Mouse (Mus musculus) neural tube, embryonic 13.5 days (tissue): ENCODE results near the gene Foxo3. TPM values are rescaled to one million over a fixed set of nuclear protein-coding genes. Genes with fewer than 3 reads are reported as not detected.

Experiments
- ATAC-seq: fragments of 200-750 bp; cut with Nextera tagmentation; 2 replicates; pipeline ENCODE4 v1.8.0; 2017; ENCODE audit warnings: low read depth, mild to moderate bottlenecking, moderate TSS enrichment, moderate library complexity
- H3K27ac ChIP-seq: fragments of 300-500 bp; sonication (generic); replicated peaks from 2 replicates; pipeline ENCODE4 v1.5.1; 2015; ENCODE audit warnings: moderate library complexity, mild to moderate bottlenecking, inconsistent platforms
- H3K27me3 ChIP-seq: fragments of 300-500 bp; sonication (generic); 2 replicates; pipeline ENCODE4 v1.6.1; 2015; ENCODE audit warnings: mild to moderate bottlenecking, inconsistent platforms
- H3K36me3 ChIP-seq: fragments of 300-500 bp; sonication (generic); 2 replicates; pipeline ENCODE4 v1.6.1; 2015; ENCODE audit warnings: mild to moderate bottlenecking, inconsistent platforms
- H3K4me1 ChIP-seq: fragments of 300-500 bp; sonication (generic); replicated peaks from 2 replicates; pipeline ENCODE4 v1.6.1; 2015; ENCODE audit warnings: inconsistent platforms
- H3K4me2 ChIP-seq: fragments of 300-500 bp; sonication (generic); 2 replicates; pipeline ENCODE4 v1.6.1; 2015; ENCODE audit warnings: inconsistent platforms, mild to moderate bottlenecking, moderate library complexity
- H3K4me3 ChIP-seq: fragments of 300-500 bp; sonication (generic); 2 replicates; pipeline ENCODE4 v1.5.1; 2015; ENCODE audit warnings: mild to moderate bottlenecking, inconsistent platforms
- H3K9ac ChIP-seq: fragments of 300-500 bp; sonication (generic); 2 replicates; pipeline ENCODE4 v1.6.1; 2015; ENCODE audit warnings: moderate library complexity, mild to moderate bottlenecking, inconsistent platforms
- H3K9me3 ChIP-seq: fragments of 300-500 bp; sonication (generic); 2 replicates; pipeline ENCODE4 v1.6.1; 2016; ENCODE audit warnings: inconsistent platforms
- WGBS: fragments of 180-500 bp; shearing (Covaris S2); methylation state at CpG from one replicate; pipeline ENCODE4 v1.1.7; 2015; 5-methylcytosine and 5-hydroxymethylcytosine counted together
- polyA plus RNA-seq: library from polyadenylated mRNA; unstranded; fragments of >200 nt; fragmentation: Nextera tagmentation; extraction: Ambion mirVana; gene quantifications from 2 replicates; pipeline ENCODE4 v1.2.1, GENCODE M21; 2015

Foxo3 gene
- 4.2 and 4.9 TPM in 2 replicates for polyA plus RNA-seq

GRCm38 (mm10) chr10:42276507-42277345 lies at the start of gene Foxo3:
Foxo3 (minus strand) TSS chr10:42276755.
- Histone ChIP-seq H3K9me3 (no peaks in the 10 kb centered on the region), H3K36me3 (no peaks in the 10 kb centered on the region), H3K4me3 (peak within 1 kb of the TSS; percentile 83), H3K27me3 (peaks cover 35% of the 10 kb centered on the region), H3K4me1 (peaks cover 39% of the 10 kb centered on the region), H3K9ac (peak within 1 kb of the TSS; percentile 89), H3K4me2 (peak within 1 kb of the TSS; percentile 98), H3K27ac (peak within 1 kb of the TSS; percentile 98)
- ATAC-seq = peak; percentile 79
- under 1% methylated on average over 71 of the region's 88 CpGs for WGBS

GRCm38 (mm10) chr10:42325305-42325704 lies 48.8 kb upstream of the Foxo3 start:
- H3K4me2 ChIP-seq = no peak overlapping the region
- no peaks in the 10 kb centered on the region for H3K9me3 ChIP-seq
- no peak for ATAC-seq
- H3K27ac ChIP-seq = no peak overlapping the region
- H3K27me3 ChIP-seq = no peaks in the 10 kb centered on the region
- H3K36me3 ChIP-seq = no peaks in the 10 kb centered on the region
- no peaks in the 10 kb centered on the region for H3K4me1 ChIP-seq
- no peak overlapping the region for H3K9ac ChIP-seq
- WGBS = 86% methylated on average over 10 of the region's 10 CpGs
- H3K4me3 ChIP-seq = no peak overlapping the region

GRCm38 (mm10) chr10:42323978-42324377 lies 47.4 kb upstream of the Foxo3 start:
- Histone ChIP-seq H3K27ac (no peak overlapping the region), H3K4me1 (no peaks in the 10 kb centered on the region), H3K9me3 (no peaks in the 10 kb centered on the region), H3K36me3 (no peaks in the 10 kb centered on the region), H3K4me3 (no peak overlapping the region), H3K27me3 (no peaks in the 10 kb centered on the region), H3K9ac (no peak overlapping the region), H3K4me2 (no peak overlapping the region)
- no peak for ATAC-seq

GRCm38 (mm10) chr10:42313222-42313786 lies 36.7 kb upstream of the Foxo3 start:
- no peaks in the 10 kb centered on the region for H3K9me3 ChIP-seq
- H3K4me1 ChIP-seq = peaks cover 4% of the 10 kb centered on the region
- ATAC-seq = no peak
- H3K36me3 ChIP-seq = peaks cover 4% of the 10 kb centered on the region; the same call in 1 of the 2 replicates
- no peak overlapping the region for H3K4me2 ChIP-seq
- no peak overlapping the region for H3K9ac ChIP-seq
- no peak overlapping the region for H3K4me3 ChIP-seq
- peaks cover 13% of the 10 kb centered on the region for H3K27me3 ChIP-seq
- 90% methylated on average over 22 of the region's 22 CpGs for WGBS
- no peak overlapping the region for H3K27ac ChIP-seq

- Histone ChIP-seq H3K4me3 (no peak overlapping the region), H3K9me3 (no peaks in the 10 kb centered on the region), H3K4me1 (peaks cover 5% of the 10 kb centered on the region), H3K4me2 (no peak overlapping the region), H3K27ac (no peak overlapping the region), H3K36me3 (peaks cover 4% of the 10 kb centered on the region; the same call in 1 of the 2 replicates), H3K9ac (no peak overlapping the region), H3K27me3 (peaks cover 18% of the 10 kb centered on the region)
- 77% methylated on average over 1 of the region's 1 CpGs for WGBS
- ATAC-seq = no peak
Observed at GRCm38 (mm10) chr10:42312557-42312956, 36.0 kb upstream of the Foxo3 start.

- 30% methylated on average over 8 of the region's 8 CpGs for WGBS
- ATAC-seq = 0 out of 2 replicates have a peak, but pooled peaks have one; percentile 19
- Histone ChIP-seq H3K27ac (no peak overlapping the region), H3K4me1 (peaks cover 5% of the 10 kb centered on the region), H3K27me3 (peaks cover 24% of the 10 kb centered on the region), H3K9ac (peak overlapping the region; percentile 38; the same call in 1 of the 2 replicates), H3K4me3 (peak overlapping the region; percentile 25), H3K36me3 (peaks cover 4% of the 10 kb centered on the region; the same call in 1 of the 2 replicates), H3K4me2 (peak overlapping the region; percentile 54), H3K9me3 (no peaks in the 10 kb centered on the region)
Observed at GRCm38 (mm10) chr10:42308687-42308987, 32.1 kb upstream of the Foxo3 start.

GRCm38 (mm10) chr10:42307980-42308686 lies 31.6 kb upstream of the Foxo3 start:
- peaks cover 4% of the 10 kb centered on the region; the same call in 1 of the 2 replicates for H3K36me3 ChIP-seq
- peak overlapping the region; percentile 38; the same call in 1 of the 2 replicates for H3K9ac ChIP-seq
- peak; percentile 76 for ATAC-seq
- peaks cover 24% of the 10 kb centered on the region for H3K27me3 ChIP-seq
- no peak overlapping the region for H3K27ac ChIP-seq
- H3K4me1 ChIP-seq = peaks cover 5% of the 10 kb centered on the region
- peak overlapping the region; percentile 25 for H3K4me3 ChIP-seq
- no peaks in the 10 kb centered on the region for H3K9me3 ChIP-seq
- H3K4me2 ChIP-seq = peak overlapping the region; percentile 54
- WGBS = 9% methylated on average over 20 of the region's 20 CpGs

GRCm38 (mm10) chr10:42306422-42306821 lies 29.9 kb upstream of the Foxo3 start:
- Histone ChIP-seq H3K27ac (no peak overlapping the region), H3K36me3 (no peaks in the 10 kb centered on the region), H3K9ac (no peak overlapping the region), H3K4me3 (no peak overlapping the region), H3K27me3 (peaks cover 24% of the 10 kb centered on the region), H3K4me2 (no peak overlapping the region), H3K4me1 (peaks cover 5% of the 10 kb centered on the region), H3K9me3 (no peaks in the 10 kb centered on the region)
- WGBS = 90% methylated on average over 8 of the region's 8 CpGs
- no peak for ATAC-seq

- ATAC-seq = no peak
- Histone ChIP-seq H3K4me3 (no peak overlapping the region), H3K9me3 (no peaks in the 10 kb centered on the region), H3K27me3 (peaks cover 5% of the 10 kb centered on the region; the same call in 1 of the 2 replicates), H3K9ac (no peak overlapping the region), H3K27ac (no peak overlapping the region), H3K36me3 (no peaks in the 10 kb centered on the region), H3K4me1 (no peaks in the 10 kb centered on the region), H3K4me2 (no peak overlapping the region)
- WGBS = 65% methylated on average over 4 of the region's 4 CpGs
Observed at GRCm38 (mm10) chr10:42300805-42301204, 24.2 kb upstream of the Foxo3 start.

GRCm38 (mm10) chr10:42299967-42300366 lies 23.4 kb upstream of the Foxo3 start:
- Histone ChIP-seq H3K9me3 (no peaks in the 10 kb centered on the region), H3K4me3 (no peak overlapping the region), H3K27ac (no peak overlapping the region), H3K36me3 (no peaks in the 10 kb centered on the region), H3K4me1 (no peaks in the 10 kb centered on the region), H3K27me3 (peaks cover 5% of the 10 kb centered on the region; the same call in 1 of the 2 replicates), H3K9ac (no peak overlapping the region), H3K4me2 (no peak overlapping the region)
- WGBS = 63% methylated on average over 7 of the region's 7 CpGs
- no peak for ATAC-seq

- no peak for ATAC-seq
- H3K36me3 ChIP-seq = no peaks in the 10 kb centered on the region
- WGBS = 81% methylated on average over 6 of the region's 6 CpGs
- H3K9ac ChIP-seq = no peak overlapping the region
- H3K4me3 ChIP-seq = no peak overlapping the region
- H3K27ac ChIP-seq = no peak overlapping the region
- no peaks in the 10 kb centered on the region for H3K4me1 ChIP-seq
- no peaks in the 10 kb centered on the region for H3K9me3 ChIP-seq
- peaks cover 2% of the 10 kb centered on the region; the same call in 1 of the 2 replicates for H3K27me3 ChIP-seq
- H3K4me2 ChIP-seq = no peak overlapping the region
Observed at GRCm38 (mm10) chr10:42299426-42299825, 22.9 kb upstream of the Foxo3 start.

- WGBS = 90% methylated on average over 1 of the region's 1 CpGs
Observed at GRCm38 (mm10) chr10:42297954-42298353, 21.4 kb upstream of the Foxo3 start.

More at GRCm38 (mm10) chr10:42297954-42298353, 21.4 kb upstream of the Foxo3 start:
- Histone ChIP-seq H3K9ac (no peak overlapping the region), H3K4me2 (no peak overlapping the region), H3K4me3 (no peak overlapping the region), H3K27me3 (no peaks in the 10 kb centered on the region), H3K36me3 (no peaks in the 10 kb centered on the region), H3K9me3 (no peaks in the 10 kb centered on the region), H3K4me1 (no peaks in the 10 kb centered on the region), H3K27ac (no peak overlapping the region)
- ATAC-seq = no peak
